Mouse (Mus musculus) intestine, postnatal 0 days (tissue): ENCODE measurements around the gene Gm12185. TPM values are rescaled to one million over a fixed set of nuclear protein-coding genes. Genes with fewer than 3 reads are reported as not detected.
A peak's percentile ranks its signal among the peaks of the same experiment; 100 is the strongest.
"Not testable (repeated sequence)": the region's sequence is repeated elsewhere in the genome, so short reads cannot be mapped to it uniquely, and the experiment has no call there.

Source experiments
- ATAC-seq: fragments of 200-750 bp; cut with Nextera tagmentation; 2 replicates; pipeline ENCODE4 v1.8.0; 2017; ENCODE audit warnings: mild to moderate bottlenecking, moderate TSS enrichment, moderate library complexity
- H3K27ac ChIP-seq: fragments of 300-500 bp; sonication (generic); 2 replicates; pipeline ENCODE4 v1.5.1; 2014; ENCODE audit warnings: mild to moderate bottlenecking, low read depth, low read length, moderate library complexity
- H3K27me3 ChIP-seq: fragments of 300-500 bp; sonication (generic); replicated peaks from 2 replicates; pipeline ENCODE4 v1.6.1; 2014; ENCODE audit warnings: low read length, mixed read lengths; ENCODE audit not compliant: control insufficient read depth, insufficient read depth
- H3K36me3 ChIP-seq: fragments of 300-500 bp; sonication (generic); 2 replicates; pipeline ENCODE4 v1.6.1; 2014; ENCODE audit warnings: mild to moderate bottlenecking, moderate library complexity; ENCODE audit not compliant: control insufficient read depth, insufficient read depth
- H3K4me1 ChIP-seq: fragments of 300-500 bp; sonication (generic); replicated peaks from 2 replicates; pipeline ENCODE4 v1.6.1; 2014; ENCODE audit warnings: antibody characterized with exemption, low read length, mixed read lengths; ENCODE audit not compliant: control insufficient read depth, insufficient read depth
- H3K4me2 ChIP-seq: fragments of 300-500 bp; sonication (generic); replicated peaks from 2 replicates; pipeline ENCODE4 v1.6.1; 2014; ENCODE audit warnings: low read depth, mild to moderate bottlenecking, moderate library complexity
- H3K4me3 ChIP-seq: fragments of 300-500 bp; sonication (generic); 2 replicates; pipeline ENCODE4 v1.5.1; 2014; ENCODE audit warnings: low read depth, low read length
- H3K9ac ChIP-seq: fragments of 300-500 bp; sonication (generic); 2 replicates; pipeline ENCODE4 v1.6.1; 2014; ENCODE audit warnings: mild to moderate bottlenecking, low read depth, low read length
- H3K9me3 ChIP-seq: fragments of 300-500 bp; sonication (generic); 2 replicates; pipeline ENCODE4 v1.6.1; 2016; ENCODE audit warnings: mixed run types; ENCODE audit not compliant: control insufficient read depth
- CTCF ChIP-seq: sonication (generic); IDR thresholded peaks from 2 replicates; pipeline ENCODE4 v1.5.1; 2016; ENCODE audit warnings: low read depth, mild to moderate bottlenecking, control low read depth, antibody characterized with exemption, moderate library complexity
- WGBS: fragments of 180-500 bp; shearing (Covaris S2); extraction: QIAGEN DNeasy Blood & Tissue Kit; methylation state at CpG from one replicate; pipeline ENCODE4 v1.1.7; 2014; 5-methylcytosine and 5-hydroxymethylcytosine counted together
- polyA plus RNA-seq: library from polyadenylated mRNA; unstranded; fragments of >200 nt; fragmentation: Nextera tagmentation; extraction: Ambion mirVana; gene quantifications from 2 replicates; pipeline ENCODE4 v1.2.1, GENCODE M21; 2015

The Gm12185 gene
- polyA plus RNA-seq, 1 experiment from 2014 or later, result not detected

DNA sequence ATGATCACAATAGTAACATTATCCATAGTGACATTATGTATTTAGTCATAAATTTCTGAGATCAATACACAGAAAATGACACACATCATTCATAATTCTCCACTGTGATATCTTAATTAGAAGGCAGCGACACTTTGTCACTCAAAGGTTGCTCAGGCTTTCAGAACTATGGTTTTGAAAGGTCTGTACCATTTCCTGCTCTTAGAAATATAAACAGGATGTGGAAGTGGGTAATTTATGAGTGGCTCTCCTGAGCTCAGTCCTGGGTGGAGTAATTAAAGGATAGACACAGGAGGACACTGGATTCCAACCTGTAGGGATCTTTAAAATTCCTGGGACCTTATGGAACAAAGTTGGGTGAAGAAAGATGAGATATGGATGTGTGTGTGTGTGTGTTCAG is 58.6 kb downstream of the Gm12185 start:
- not testable (repeated sequence) for H3K4me2 ChIP-seq, H3K4me3 ChIP-seq, ATAC-seq, H3K4me1 ChIP-seq, H3K27ac ChIP-seq, H3K9ac ChIP-seq, H3K36me3 ChIP-seq, H3K9me3 ChIP-seq, H3K27me3 ChIP-seq
- 47% methylated on average over 1 of the region's 1 CpGs for WGBS

DNA sequence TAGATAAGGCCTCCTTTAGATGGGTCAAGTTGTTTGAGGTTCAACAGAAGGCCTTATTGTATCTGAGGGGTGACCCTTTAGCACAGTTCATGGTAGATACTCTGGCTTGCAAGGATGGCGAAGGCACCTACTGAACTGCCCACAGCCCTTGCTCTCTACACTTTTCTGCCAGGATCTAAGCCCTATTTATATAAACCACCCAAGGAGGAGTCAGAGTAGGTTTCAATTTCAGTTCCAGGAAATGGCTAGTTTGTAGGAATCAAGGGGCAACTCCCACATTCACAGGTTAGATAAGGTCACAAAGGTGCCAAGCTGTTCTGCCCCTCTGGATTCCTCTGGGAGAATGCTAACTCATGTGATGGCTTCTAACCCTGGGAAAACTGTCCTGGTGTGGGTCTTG is 64.0 kb downstream of the Gm12185 start:
- not testable (repeated sequence) for H3K4me3 ChIP-seq, H3K9ac ChIP-seq, H3K4me1 ChIP-seq, H3K27ac ChIP-seq, H3K9me3 ChIP-seq, H3K36me3 ChIP-seq, H3K4me2 ChIP-seq, H3K27me3 ChIP-seq
- ATAC-seq, result 0 out of 2 replicates have a peak, but pooled peaks have one; percentile 16
- 94% methylated on average over 1 of the region's 1 CpGs for WGBS

DNA sequence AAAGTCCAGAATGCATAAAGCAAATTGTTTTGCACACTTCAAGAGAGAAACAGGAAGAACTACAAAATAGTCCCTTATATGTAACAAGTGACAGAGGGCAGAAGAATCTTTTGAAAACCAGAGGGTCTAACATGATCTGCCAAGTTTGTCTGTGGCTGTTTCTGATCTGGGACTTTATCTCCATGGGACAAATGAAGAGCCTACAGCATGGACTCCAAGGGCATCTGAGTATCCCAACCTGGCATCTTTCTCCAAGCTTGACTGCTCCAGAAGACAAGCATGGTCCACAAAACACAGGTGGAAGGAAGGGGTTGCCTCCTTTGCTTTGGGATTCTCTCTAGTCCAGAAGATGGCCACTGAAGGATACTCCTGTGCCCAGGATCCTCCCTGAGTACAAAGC is 65.6 kb downstream of the Gm12185 start:
- not testable (repeated sequence) for H3K4me2 ChIP-seq, H3K36me3 ChIP-seq, H3K9me3 ChIP-seq, H3K27ac ChIP-seq, H3K4me3 ChIP-seq, H3K9ac ChIP-seq, H3K27me3 ChIP-seq, ATAC-seq, H3K4me1 ChIP-seq

GRCm38 (mm10) chr11:48923818-48924217 is 68.2 kb downstream of the Gm12185 start:
- H3K4me3 ChIP-seq, H3K9me3 ChIP-seq, H3K36me3 ChIP-seq, H3K9ac ChIP-seq, H3K4me2 ChIP-seq, H3K27ac ChIP-seq, H3K4me1 ChIP-seq, H3K27me3 ChIP-seq, ATAC-seq: not testable (repeated sequence)
- WGBS, result 83% methylated on average over 5 of the region's 5 CpGs

- no peak for ATAC-seq
- no peaks in the 10 kb centered on the region for H3K9me3 ChIP-seq
- no peaks in the 10 kb centered on the region for H3K36me3 ChIP-seq
- 76% methylated on average over 3 of the region's 3 CpGs for WGBS
- TF ChIP-seq CTCF, result no peak
- no peak overlapping the region for H3K27ac ChIP-seq
- H3K27me3 ChIP-seq, result no peaks in the 10 kb centered on the region
- H3K4me3 ChIP-seq, result no peak overlapping the region
- H3K4me1 ChIP-seq, result no peaks in the 10 kb centered on the region
- H3K4me2 ChIP-seq, result no peak overlapping the region
- H3K9ac ChIP-seq, result no peak overlapping the region
These were observed 73.6 kb downstream of the Gm12185 start for GRCm38 (mm10) chr11:48918380-48918779.

GRCm38 (mm10) chr11:48913611-48914010 is 78.4 kb downstream of the Gm12185 start:
- H3K36me3 ChIP-seq, result no peaks in the 10 kb centered on the region
- TF ChIP-seq CTCF, result no peak
- no peak overlapping the region for H3K4me3 ChIP-seq
- no peaks in the 10 kb centered on the region for H3K4me1 ChIP-seq
- H3K27me3 ChIP-seq, result no peaks in the 10 kb centered on the region
- no peak for ATAC-seq
- H3K4me2 ChIP-seq, result no peak overlapping the region
- H3K9me3 ChIP-seq, result no peaks in the 10 kb centered on the region
- no peak overlapping the region for H3K9ac ChIP-seq
- 92% methylated on average over 1 of the region's 1 CpGs for WGBS
- no peak overlapping the region for H3K27ac ChIP-seq

- Histone ChIP-seq H3K4me2 (no peak overlapping the region), H3K4me1 (no peaks in the 10 kb centered on the region), H3K27ac (no peak overlapping the region), H3K9ac (no peak overlapping the region), H3K36me3 (no peaks in the 10 kb centered on the region), H3K4me3 (no peak overlapping the region), H3K9me3 (no peaks in the 10 kb centered on the region), H3K27me3 (no peaks in the 10 kb centered on the region)
- no peak; the same call in 1 of the 2 replicates for ATAC-seq
- 21% methylated on average over 1 of the region's 1 CpGs for WGBS
- no peak for TF ChIP-seq CTCF
These were observed 83.6 kb downstream of the Gm12185 start for GRCm38 (mm10) chr11:48908459-48908858.
